Mouse (Mus musculus): ENCODE data around the gene Reln. TPM values are rescaled to one million over a fixed set of nuclear protein-coding genes. Genes with fewer than 3 reads are reported as not detected.

The Reln gene
- polyA plus RNA-seq, 1 experiment from 2014 or later = 2.1 TPM

DNA sequence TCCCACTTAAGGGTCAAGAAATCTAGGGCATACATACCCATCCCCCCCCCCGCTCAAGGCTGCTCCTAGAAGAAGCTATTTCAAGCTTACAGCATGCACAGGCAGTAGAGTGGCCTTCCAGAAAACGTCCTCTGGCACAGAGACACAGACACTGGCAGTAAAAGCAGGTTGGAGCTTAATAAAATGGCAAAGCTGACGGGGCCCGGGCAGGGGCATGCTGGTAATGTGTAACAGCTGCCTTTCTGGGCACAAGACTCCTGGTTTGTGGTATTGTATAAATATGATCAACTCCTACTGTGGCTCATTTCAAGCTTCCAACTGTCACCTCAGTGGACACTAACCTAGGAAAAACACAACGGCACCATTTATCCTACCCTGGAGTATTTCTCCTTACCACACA, 42.2 kb downstream of the Reln start:
- H3K36me3 ChIP-seq (replicated peaks) = no peaks in the 10 kb centered on the region
- H3K4me3 ChIP-seq = no peak overlapping the region
- H3K27me3 ChIP-seq (replicated peaks; ENCODE audit: low read depth, poor library complexity, severe bottlenecking) = no peaks in the 10 kb centered on the region
- no peak for DNase-seq (ENCODE audit: low spot score)
- no peak overlapping the region for H3K27ac ChIP-seq (replicated peaks)
- H3K4me1 ChIP-seq = 0 out of 2 replicates have a peak, but pooled peaks cover 2% of the 10 kb centered on the region
- H3K9me3 ChIP-seq = no peaks in the 10 kb centered on the region
- WGBS = 83% methylated on average over 5 of the region's 5 CpGs

DNA sequence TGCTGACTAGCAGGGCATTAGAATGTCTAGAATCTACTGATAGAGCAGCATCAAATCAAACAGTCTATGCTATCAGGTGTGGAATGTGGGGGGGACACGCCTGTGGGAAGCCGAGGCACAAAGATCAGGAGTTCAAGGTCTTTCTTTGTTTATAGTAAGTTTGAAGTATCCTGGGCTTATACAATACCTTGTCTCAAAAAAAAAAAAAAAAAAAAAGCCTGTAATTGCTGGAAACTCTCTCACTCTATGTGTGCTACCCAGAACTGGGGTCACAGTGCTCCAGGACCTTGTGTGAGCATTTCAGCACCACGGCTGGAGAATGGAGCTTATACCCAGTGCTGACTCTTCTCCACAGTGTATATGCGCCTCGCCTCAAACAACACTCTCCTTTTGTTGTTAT, 43.7 kb downstream of the Reln start:
- Histone ChIP-seq H3K4me3 (no peak overlapping the region), H3K27me3 (replicated peaks; ENCODE audit: low read depth, poor library complexity, severe bottlenecking) (no peaks in the 10 kb centered on the region), H3K36me3 (replicated peaks) (no peaks in the 10 kb centered on the region), H3K27ac (replicated peaks) (no peak overlapping the region), H3K4me1 (0 out of 2 replicates have a peak, but pooled peaks cover 2% of the 10 kb centered on the region), H3K9me3 (no peaks in the 10 kb centered on the region)
- DNase-seq (ENCODE audit: low spot score) = no peak
- 89% methylated on average over 5 of the region's 5 CpGs for WGBS

DNA sequence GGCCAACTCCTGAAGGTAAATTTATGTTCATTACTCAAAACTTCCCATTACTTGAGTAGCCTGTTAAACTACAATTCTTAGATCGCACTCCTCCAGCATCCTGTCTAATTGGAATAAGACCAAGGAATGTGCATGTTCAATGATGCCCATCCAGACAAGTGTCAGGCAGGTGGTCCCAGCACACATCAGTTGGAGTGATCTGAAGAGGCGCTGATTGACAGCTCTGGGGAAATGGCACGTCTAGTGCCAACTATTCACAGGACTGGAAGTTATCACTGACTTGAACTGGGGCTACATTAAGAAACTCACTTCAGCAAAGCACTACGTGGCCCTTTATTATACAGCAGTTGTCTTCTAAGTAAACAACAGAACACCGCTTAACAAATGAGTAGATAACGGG, 44.5 kb downstream of the Reln start:
- Histone ChIP-seq H3K4me3 (no peak overlapping the region), H3K4me1 (0 out of 2 replicates have a peak, but pooled peaks cover 2% of the 10 kb centered on the region), H3K27me3 (replicated peaks; ENCODE audit: low read depth, poor library complexity, severe bottlenecking) (no peaks in the 10 kb centered on the region), H3K36me3 (replicated peaks) (no peaks in the 10 kb centered on the region), H3K9me3 (no peaks in the 10 kb centered on the region), H3K27ac (replicated peaks) (no peak overlapping the region)
- DNase-seq (ENCODE audit: low spot score) = no peak
- WGBS = 92% methylated on average over 6 of the region's 6 CpGs

DNA sequence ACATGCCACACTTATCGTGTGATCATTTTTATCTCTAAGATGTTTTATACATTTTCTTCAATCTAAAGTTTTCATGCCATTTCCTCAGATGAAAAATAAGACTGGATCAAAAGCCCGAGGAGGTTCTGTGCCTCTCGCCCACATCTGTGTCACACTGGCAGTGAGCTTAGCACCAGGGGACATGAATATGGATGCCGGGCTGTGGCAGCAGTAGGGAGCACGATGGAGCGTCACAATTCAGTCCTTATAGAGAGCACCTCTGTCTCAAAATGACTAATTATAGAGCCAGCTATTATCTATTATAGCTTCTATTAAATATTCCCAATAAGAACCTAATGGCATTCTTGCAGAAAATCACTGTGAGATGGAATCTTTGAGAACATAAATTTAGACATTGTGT, 49.3 kb downstream of the Reln start:
- H3K4me1 ChIP-seq = no peaks in the 10 kb centered on the region
- H3K4me3 ChIP-seq = no peak overlapping the region
- no peak for DNase-seq (ENCODE audit: low spot score)
- no peaks in the 10 kb centered on the region for H3K9me3 ChIP-seq
- no peaks in the 10 kb centered on the region for H3K27me3 ChIP-seq (replicated peaks; ENCODE audit: low read depth, poor library complexity, severe bottlenecking)
- 89% methylated on average over 6 of the region's 6 CpGs for WGBS
- H3K27ac ChIP-seq (replicated peaks) = no peak overlapping the region
- no peaks in the 10 kb centered on the region for H3K36me3 ChIP-seq (replicated peaks)

DNA sequence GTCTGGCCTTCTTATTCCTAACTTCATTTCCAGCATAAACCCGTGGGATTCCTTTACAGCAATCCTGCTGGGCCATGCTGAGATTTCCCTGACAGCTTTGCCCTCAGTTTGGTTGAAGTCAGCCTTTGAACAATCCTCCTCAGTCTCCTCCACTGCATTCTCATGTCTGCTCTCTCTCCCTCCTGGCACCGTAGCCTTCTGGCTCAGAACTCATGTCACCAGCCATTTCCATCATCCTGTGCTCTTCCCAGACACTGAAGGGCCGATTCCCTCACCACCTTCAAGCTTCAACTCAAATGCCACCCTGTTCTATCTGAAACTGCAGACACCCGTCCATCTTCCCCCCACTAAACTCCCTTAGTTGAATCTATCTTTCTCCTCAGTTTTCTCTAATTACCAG, 53.1 kb downstream of the Reln start:
- H3K27me3 ChIP-seq (replicated peaks; ENCODE audit: low read depth, poor library complexity, severe bottlenecking) = no peaks in the 10 kb centered on the region
- H3K27ac ChIP-seq (replicated peaks) = no peak overlapping the region
- 76% methylated on average over 4 of the region's 4 CpGs for WGBS
- H3K36me3 ChIP-seq (replicated peaks) = no peaks in the 10 kb centered on the region
- H3K4me3 ChIP-seq = no peak overlapping the region
- H3K9me3 ChIP-seq = no peaks in the 10 kb centered on the region
- no peak for DNase-seq (ENCODE audit: low spot score)
- no peaks in the 10 kb centered on the region for H3K4me1 ChIP-seq

DNA sequence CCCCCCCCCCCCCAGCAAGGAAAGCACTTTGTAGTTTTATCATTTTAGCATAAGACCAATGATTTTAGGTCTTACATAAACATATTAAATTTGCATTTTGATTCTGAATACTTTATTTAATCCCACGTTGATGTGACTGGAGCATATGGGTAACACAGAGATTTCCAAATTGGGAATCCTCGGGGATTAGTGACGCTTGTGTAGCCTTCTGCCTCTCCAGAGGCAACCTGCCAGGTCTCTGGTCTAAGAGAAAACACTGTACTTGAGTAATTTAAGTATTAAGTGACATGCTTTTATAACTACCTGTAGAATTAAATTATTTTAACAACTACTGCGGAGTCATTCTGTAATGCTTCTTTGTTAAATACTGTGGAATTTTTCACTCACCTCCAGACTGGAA, 59.1 kb downstream of the Reln start:
- WGBS = 83% methylated on average over 4 of the region's 4 CpGs
- no peak overlapping the region for H3K4me3 ChIP-seq
- H3K27ac ChIP-seq (replicated peaks) = no peak overlapping the region
- DNase-seq (ENCODE audit: low spot score) = no peak
- H3K4me1 ChIP-seq = no peaks in the 10 kb centered on the region
- H3K27me3 ChIP-seq (replicated peaks; ENCODE audit: low read depth, poor library complexity, severe bottlenecking) = no peaks in the 10 kb centered on the region
- no peaks in the 10 kb centered on the region for H3K36me3 ChIP-seq (replicated peaks)
- no peaks in the 10 kb centered on the region for H3K9me3 ChIP-seq

DNA sequence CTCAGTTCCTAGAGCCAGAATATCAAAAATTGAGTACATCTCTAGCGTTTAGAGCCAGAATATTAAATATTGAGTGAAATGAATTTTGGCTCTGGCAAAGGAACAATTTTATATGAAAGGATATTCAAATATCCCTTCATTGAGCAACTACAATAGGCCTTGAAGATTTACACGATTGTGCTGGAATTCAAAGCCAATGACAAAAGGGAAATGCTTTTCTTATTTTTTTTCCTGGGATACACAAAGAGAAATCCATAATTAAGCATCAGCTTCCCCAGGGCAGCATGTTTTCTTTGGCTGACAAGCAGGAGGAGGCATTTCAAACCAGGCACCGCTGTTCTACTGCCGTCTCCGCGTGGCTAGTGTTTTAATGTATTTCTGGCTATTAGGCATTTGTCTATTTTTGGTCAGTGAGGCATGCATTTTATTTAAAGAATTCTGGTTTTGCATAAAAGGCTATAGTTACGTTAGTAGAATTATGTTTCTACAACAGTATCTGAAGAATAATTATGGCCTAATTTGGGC, 62.3 kb downstream of the Reln start:
- Histone ChIP-seq H3K27ac (replicated peaks) (no peak overlapping the region), H3K36me3 (replicated peaks) (no peaks in the 10 kb centered on the region), H3K4me1 (no peaks in the 10 kb centered on the region), H3K27me3 (replicated peaks; ENCODE audit: low read depth, poor library complexity, severe bottlenecking) (no peaks in the 10 kb centered on the region), H3K4me3 (no peak overlapping the region), H3K9me3 (no peaks in the 10 kb centered on the region)
- DNase-seq (ENCODE audit: low spot score) = no peak
- 81% methylated on average over 7 of the region's 7 CpGs for WGBS

DNA sequence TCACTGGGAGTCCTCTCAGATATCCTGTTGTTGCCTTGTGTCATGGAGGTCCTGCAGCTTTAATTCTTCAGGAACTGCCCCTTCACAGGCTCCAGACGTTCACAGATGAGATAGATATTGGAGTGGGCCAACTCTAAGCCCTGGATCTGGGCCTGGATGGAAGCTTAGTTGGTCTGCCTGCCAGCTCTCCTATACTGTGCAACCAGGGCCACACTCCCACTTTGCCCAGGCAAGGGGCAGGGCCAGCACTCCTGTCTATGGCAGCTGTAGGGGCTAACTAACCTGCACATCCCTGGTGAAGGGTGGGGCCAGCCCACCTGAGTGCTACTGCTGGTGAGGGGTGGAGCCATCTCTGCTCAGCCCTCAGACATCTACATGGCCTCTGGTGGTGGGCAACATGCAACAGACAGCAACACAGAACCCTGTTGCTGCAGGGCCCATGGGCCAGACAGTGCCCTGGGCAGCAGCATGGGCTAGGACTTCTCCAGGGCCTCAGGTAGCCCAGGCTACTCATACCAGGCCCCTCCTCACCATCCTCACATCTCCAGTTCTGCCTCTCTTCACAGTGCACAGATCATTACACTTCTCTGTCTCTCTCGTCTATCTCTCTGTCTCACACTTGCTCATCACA, 63.9 kb downstream of the Reln start:
- no peak overlapping the region for H3K27ac ChIP-seq (replicated peaks)
- H3K4me3 ChIP-seq = no peak overlapping the region
- H3K4me1 ChIP-seq = no peaks in the 10 kb centered on the region
- no peak for DNase-seq (ENCODE audit: low spot score)
- no peaks in the 10 kb centered on the region for H3K36me3 ChIP-seq (replicated peaks)
- H3K9me3 ChIP-seq = no peaks in the 10 kb centered on the region
- no peaks in the 10 kb centered on the region for H3K27me3 ChIP-seq (replicated peaks; ENCODE audit: low read depth, poor library complexity, severe bottlenecking)
- WGBS = 68% methylated on average over 2 of the region's 2 CpGs

DNA sequence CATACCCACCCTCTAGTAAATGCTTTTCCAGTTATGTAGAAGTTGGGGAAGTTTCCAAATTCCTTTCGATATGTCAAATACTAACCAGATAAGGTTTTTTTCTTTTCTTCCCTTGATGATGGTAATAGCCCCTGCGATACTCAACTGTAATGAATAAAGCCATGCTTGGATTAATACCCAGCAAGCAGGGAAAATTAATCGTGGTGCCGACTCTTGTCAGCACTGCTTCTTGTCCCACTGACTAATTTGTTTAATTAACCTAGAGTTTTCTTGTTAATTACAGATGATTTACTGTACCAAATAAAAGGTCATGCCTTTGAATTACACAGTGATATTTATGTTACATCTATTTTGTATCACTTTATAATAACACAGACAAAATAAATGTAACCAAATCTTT, 65.3 kb downstream of the Reln start:
- Histone ChIP-seq H3K27ac (replicated peaks) (no peak overlapping the region), H3K36me3 (replicated peaks) (no peaks in the 10 kb centered on the region), H3K9me3 (no peaks in the 10 kb centered on the region), H3K4me3 (no peak overlapping the region), H3K4me1 (no peaks in the 10 kb centered on the region), H3K27me3 (replicated peaks; ENCODE audit: low read depth, poor library complexity, severe bottlenecking) (no peaks in the 10 kb centered on the region)
- 95% methylated on average over 4 of the region's 4 CpGs for WGBS
- DNase-seq (ENCODE audit: low spot score) = no peak

DNA sequence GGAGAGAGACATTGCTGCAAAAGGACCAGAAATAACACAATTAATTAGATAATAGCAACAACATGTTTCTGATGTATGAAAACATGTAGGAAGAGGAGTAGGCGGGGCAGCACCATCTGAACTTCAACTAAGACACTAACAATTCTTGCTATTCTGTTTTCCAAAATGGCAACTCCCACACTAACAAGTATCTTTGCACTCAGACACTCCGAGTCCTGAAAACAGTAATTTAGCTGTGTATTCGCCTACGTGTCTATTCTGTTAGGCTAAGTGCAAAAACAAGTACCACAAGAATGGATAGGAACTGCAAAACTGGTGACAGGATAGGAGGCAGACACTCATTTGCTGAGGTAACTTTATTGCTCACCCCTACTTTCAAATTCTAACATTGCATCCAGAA, 70.4 kb downstream of the Reln start:
- H3K9me3 ChIP-seq = no peaks in the 10 kb centered on the region
- H3K4me1 ChIP-seq = no peaks in the 10 kb centered on the region
- no peak overlapping the region for H3K4me3 ChIP-seq
- no peak for DNase-seq (ENCODE audit: low spot score)
- 88% methylated on average over 4 of the region's 4 CpGs for WGBS
- no peak overlapping the region for H3K27ac ChIP-seq (replicated peaks)
- no peaks in the 10 kb centered on the region for H3K27me3 ChIP-seq (replicated peaks; ENCODE audit: low read depth, poor library complexity, severe bottlenecking)
- H3K36me3 ChIP-seq (replicated peaks) = no peaks in the 10 kb centered on the region

DNA sequence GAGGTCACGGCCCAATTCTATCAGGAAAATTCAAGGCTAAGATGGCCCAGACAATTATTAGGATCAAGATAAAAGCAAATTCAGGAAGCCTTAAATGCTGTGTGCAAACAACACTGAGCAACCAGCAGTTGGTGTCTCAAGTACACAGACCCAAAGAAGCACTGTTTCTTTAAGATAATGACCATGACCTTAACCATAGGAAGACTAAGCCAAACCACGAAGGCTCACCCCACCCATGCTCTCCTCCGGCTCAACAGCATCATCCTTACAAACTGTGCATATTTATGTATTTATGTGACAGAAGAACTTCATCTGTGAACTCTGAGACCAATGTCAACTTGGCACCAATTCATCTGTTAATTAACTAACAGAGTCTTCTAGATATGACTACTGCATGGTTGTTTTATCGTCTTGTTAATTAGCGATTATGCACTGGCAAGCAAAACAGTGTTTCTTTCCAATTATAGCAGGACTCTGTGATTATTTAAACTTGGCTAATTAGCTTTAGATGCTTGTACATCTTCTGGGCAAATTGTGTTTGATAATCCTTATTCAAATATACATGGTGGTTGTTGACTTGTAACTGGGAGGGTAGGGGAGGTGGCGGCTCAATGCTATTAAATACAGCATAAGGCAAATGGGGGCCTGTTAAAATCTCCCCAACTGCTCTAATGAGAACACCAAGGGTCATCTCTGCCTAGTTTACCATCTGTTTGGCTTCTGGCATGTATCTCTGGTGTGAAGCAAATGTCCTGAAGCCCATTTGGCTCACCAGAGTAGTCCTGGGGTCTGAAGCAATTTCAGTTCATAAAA, 77.8 kb downstream of the Reln start:
- Histone ChIP-seq H3K27ac (replicated peaks) (no peak overlapping the region), H3K4me3 (no peak overlapping the region), H3K27me3 (replicated peaks; ENCODE audit: low read depth, poor library complexity, severe bottlenecking) (no peaks in the 10 kb centered on the region), H3K36me3 (replicated peaks) (no peaks in the 10 kb centered on the region), H3K4me1 (no peaks in the 10 kb centered on the region), H3K9me3 (no peaks in the 10 kb centered on the region)
- no peak for DNase-seq (ENCODE audit: low spot score)
- WGBS = 86% methylated on average over 6 of the region's 6 CpGs

DNA sequence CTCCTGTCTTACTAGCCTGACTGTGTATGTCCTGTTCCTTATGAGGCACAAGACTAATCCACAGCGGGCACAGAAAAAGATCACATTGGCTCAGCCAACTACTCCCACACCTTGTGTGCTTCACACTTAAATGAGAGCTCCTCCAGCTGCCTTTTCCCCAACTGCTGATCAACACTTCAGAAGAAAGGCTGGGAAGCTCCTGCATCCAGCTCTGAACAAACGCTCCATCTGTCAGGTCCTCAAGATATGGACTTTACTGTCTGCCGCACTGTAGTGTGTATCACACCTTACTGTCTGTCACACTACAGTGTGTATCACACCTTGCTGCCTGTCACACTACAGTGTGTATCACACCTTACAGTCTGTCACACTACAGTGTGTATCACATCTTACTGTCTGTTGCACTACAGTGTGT, 82.1 kb downstream of the Reln start:
- WGBS = 87% methylated on average over 3 of the region's 3 CpGs
- Histone ChIP-seq H3K36me3 (replicated peaks) (no peaks in the 10 kb centered on the region), H3K4me3 (no peak overlapping the region), H3K9me3 (no peaks in the 10 kb centered on the region), H3K27me3 (replicated peaks; ENCODE audit: low read depth, poor library complexity, severe bottlenecking) (no peaks in the 10 kb centered on the region), H3K27ac (replicated peaks) (no peak overlapping the region), H3K4me1 (no peaks in the 10 kb centered on the region)
- no peak for DNase-seq (ENCODE audit: low spot score)

DNA sequence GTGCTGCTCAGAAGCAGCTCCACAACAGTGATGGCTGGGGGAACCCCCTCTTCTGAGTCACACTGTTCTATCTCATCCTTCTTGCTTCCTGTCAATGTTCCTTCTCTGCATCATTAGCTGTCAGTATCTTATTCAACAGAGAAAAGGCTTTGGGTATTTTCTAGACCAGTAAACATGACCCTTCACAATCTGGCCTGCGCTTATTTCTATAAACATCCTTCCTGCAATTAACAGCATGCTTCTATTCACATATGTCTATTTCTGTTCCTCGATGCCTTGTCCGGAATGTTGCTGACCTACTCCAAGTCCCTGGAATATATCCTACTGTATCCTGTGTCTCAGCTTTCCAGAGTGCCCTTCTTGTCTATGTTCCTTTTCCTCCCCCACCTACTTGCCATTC, 89.2 kb downstream of the Reln start:
- no peaks in the 10 kb centered on the region for H3K9me3 ChIP-seq
- 96% methylated on average over 3 of the region's 3 CpGs for whole genome bisulfite sequencing

More for the DNA sequence above, 89.2 kb downstream of the Reln start:
- Histone ChIP-seq H3K4me1 (no peaks in the 10 kb centered on the region), H3K4me3 (no peak overlapping the region), H3K27me3 (replicated peaks; ENCODE audit: low read depth, poor library complexity, severe bottlenecking) (no peaks in the 10 kb centered on the region), H3K36me3 (replicated peaks) (no peaks in the 10 kb centered on the region), H3K27ac (replicated peaks) (no peak overlapping the region)
- no peak for DNase-seq (ENCODE audit: low spot score)

Data from embryonic facial prominence, embryonic 10.5 days (tissue).